Mouse (Mus musculus): ENCODE measurements around the gene Fbxo34.

DNA sequence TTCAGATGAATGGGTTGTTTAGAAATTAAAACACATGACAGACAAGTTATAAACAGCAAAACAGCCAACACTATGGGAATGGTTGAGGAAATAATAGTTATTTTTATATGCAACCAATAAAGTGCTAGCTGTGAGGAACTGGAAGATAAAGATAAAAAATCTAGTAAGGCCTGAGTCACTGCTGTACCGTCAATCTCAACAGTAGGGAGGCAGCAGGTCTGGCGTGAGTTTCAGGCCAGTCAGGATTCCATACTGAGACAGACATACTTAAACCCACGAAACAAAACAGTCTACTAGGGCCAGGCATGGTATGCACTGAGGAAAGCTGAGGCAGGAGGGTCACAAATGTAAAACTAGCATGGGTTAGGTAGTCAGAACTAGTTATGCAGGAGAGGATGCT lies 78.1 kb downstream of the Fbxo34 start:
- TF ChIP-seq CTCF (IDR thresholded peaks at IDR 0.05; ENCODE audit: control insufficient read depth, insufficient read depth, insufficient read length) (no peak), USF1 (IDR thresholded peaks at IDR 0.05; ENCODE audit: low read depth) (no peak), MYOG (IDR thresholded peaks at IDR 0.05; ENCODE audit: control insufficient read depth, extremely low read depth, insufficient read length) (no peak), MAX (IDR thresholded peaks at IDR 0.05) (no peak), MYOD1 (IDR thresholded peaks at IDR 0.05; ENCODE audit: control insufficient read depth, insufficient read length, low read depth) (no peak), FOSL1 (IDR thresholded peaks at IDR 0.05; ENCODE audit: insufficient read depth, low read length, poor library complexity, severe bottlenecking) (no peak)

Data from C2C12 (cell line).